Mouse (Mus musculus) forebrain, embryonic 12.5 days (tissue): ENCODE results near the gene Acvrl1. TPM values are rescaled to one million over a fixed set of nuclear protein-coding genes. Genes with fewer than 3 reads are reported as not detected.
A peak's percentile ranks its signal among the peaks of the same experiment; 100 is the strongest.

Source experiments
- ATAC-seq: fragments of 200-750 bp; cut with Nextera tagmentation; 2 replicates; pipeline ENCODE4 v1.8.0; 2017; ENCODE audit warnings: moderate TSS enrichment; ENCODE audit not compliant: low FRiP score
- H3K27ac ChIP-seq: fragments of 300-500 bp; sonication (generic); 2 replicates; pipeline ENCODE4 v1.5.1; 2016; ENCODE audit warnings: mild to moderate bottlenecking
- H3K27me3 ChIP-seq: fragments of 300-500 bp; sonication (generic); 2 replicates; pipeline ENCODE4 v1.6.1; 2016; ENCODE audit warnings: mild to moderate bottlenecking
- H3K36me3 ChIP-seq: fragments of 300-500 bp; sonication (generic); replicated peaks from 2 replicates; pipeline ENCODE4 v1.6.1; 2016; ENCODE audit warnings: mild to moderate bottlenecking
- H3K4me1 ChIP-seq: fragments of 300-500 bp; sonication (generic); 2 replicates; pipeline ENCODE4 v1.6.1; 2016
- H3K4me2 ChIP-seq: fragments of 300-500 bp; sonication (generic); 2 replicates; pipeline ENCODE4 v1.6.1; 2016; ENCODE audit warnings: mild to moderate bottlenecking, moderate library complexity
- H3K4me3 ChIP-seq: fragments of 300-500 bp; sonication (generic); replicated peaks from 2 replicates; pipeline ENCODE4 v1.5.1; 2016; ENCODE audit warnings: mild to moderate bottlenecking
- H3K9ac ChIP-seq: fragments of 300-500 bp; sonication (generic); 2 replicates; pipeline ENCODE4 v1.6.1; 2016; ENCODE audit warnings: mild to moderate bottlenecking
- H3K9me3 ChIP-seq: fragments of 300-500 bp; sonication (generic); 2 replicates; pipeline ENCODE4 v1.6.1; 2016
- WGBS: fragments of 180-500 bp; shearing (Covaris S2); methylation state at CpG from one replicate; pipeline ENCODE4 v1.1.7; 2016; 5-methylcytosine and 5-hydroxymethylcytosine counted together
- polyA plus RNA-seq: library from polyadenylated mRNA; unstranded; fragments of >200 nt; fragmentation: Nextera tagmentation; extraction: Ambion mirVana; gene quantifications from 2 replicates; pipeline ENCODE4 v1.2.1, GENCODE M21; 2016

Gene Acvrl1
- polyA plus RNA-seq, 1 experiment from 2014 or later = 6.5 TPM

DNA sequence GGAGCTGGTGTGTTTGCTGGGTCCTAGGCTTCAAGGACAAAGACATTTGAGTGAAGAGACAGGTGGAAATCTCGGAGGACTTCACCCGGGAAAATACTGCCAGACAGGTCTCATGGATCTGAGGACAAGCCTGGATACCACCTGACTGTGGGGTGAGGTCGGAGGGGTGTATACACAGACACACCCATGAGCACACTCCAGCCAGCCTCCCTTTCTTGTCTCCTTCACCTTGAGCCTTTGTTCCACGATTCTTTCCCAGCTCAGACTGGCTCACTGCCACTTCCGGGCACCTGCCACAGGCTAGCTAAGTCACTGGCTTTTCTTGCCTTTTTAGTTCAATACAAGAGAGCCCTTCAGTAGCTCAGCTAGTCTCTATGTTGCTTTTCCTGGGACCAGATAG lies 36.0 kb downstream of the Acvrl1 start:
- Histone ChIP-seq H3K9ac (no peak overlapping the region), H3K9me3 (no peaks in the 10 kb centered on the region), H3K4me1 (peaks cover 47% of the 10 kb centered on the region), H3K4me2 (no peak overlapping the region), H3K27me3 (no peaks in the 10 kb centered on the region), H3K27ac (no peak overlapping the region), H3K36me3 (no peaks in the 10 kb centered on the region), H3K4me3 (no peak overlapping the region)
- WGBS = 69% methylated on average over 5 of the region's 5 CpGs
- no peak for ATAC-seq

DNA sequence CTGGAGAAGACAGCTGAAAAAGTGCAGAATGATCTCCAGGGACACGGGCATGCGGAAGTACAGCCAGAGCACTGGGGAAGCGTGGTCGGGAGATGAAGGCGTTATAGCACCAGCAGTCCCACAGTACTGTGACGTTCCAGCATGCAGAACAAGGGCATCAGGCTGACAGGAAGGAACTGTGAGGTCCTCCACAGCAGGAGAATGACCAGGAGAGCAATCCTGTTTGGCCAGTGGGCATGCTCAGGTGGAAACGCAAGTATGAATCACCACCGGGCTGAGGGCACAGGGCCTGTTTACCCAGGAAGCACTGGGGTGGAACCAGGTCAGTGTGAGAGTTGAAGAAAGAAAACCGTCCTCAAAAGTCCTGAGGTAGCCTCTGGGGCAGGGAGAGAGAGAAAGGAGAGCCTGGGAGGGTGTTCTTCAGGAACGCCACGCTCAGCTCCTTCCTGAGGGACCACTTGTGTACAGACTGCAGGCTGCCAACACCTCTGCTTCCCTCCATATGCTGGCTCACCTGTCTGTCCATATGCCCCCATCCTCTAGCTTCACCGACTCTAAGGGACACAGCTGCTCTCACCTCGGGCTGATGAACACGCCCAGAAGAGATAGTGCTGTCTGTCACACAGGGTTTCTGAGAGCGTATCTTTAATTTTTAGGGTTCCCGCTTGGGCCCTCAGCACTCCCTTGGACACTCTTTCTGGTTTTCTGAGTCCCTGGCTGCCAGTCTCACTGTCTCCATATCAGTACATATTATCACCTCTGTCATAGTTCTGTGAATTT lies 37.5 kb downstream of the Acvrl1 start:
- no peak for ATAC-seq
- WGBS = 78% methylated on average over 16 of the region's 16 CpGs

DNA sequence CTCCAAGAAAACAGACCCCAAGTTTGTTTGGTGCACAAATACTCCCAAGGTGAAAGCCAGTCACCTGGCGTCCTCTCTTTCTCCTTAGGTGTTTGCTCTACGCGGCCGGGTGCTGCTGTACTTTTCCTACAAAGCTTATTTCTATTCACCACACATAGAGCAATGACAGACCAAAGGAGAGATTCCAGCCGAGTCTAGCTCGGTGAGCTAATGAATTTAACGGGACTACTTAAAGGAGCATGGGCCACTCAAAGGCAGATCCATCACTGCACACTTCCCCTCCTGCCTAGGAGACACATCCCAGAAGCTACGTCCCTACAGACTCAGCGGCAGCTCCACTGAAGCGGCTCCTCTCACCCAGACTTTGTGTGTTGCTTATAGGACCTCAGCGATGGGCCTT lies 39.2 kb downstream of the Acvrl1 start:
- WGBS = 67% methylated on average over 11 of the region's 11 CpGs
- no peak overlapping the region for H3K4me2 ChIP-seq
- H3K4me3 ChIP-seq = no peak overlapping the region
- no peaks in the 10 kb centered on the region for H3K36me3 ChIP-seq
- no peak for ATAC-seq
- peaks cover 9% of the 10 kb centered on the region for H3K27me3 ChIP-seq
- H3K9me3 ChIP-seq = no peaks in the 10 kb centered on the region
- H3K4me1 ChIP-seq = peaks cover 19% of the 10 kb centered on the region
- no peak overlapping the region for H3K27ac ChIP-seq
- H3K9ac ChIP-seq = no peak overlapping the region

More for the DNA sequence above, 37.5 kb downstream of the Acvrl1 start:
- H3K9me3 ChIP-seq = no peaks in the 10 kb centered on the region
- peaks cover 31% of the 10 kb centered on the region for H3K4me1 ChIP-seq
- H3K4me2 ChIP-seq = no peak overlapping the region
- H3K36me3 ChIP-seq = no peaks in the 10 kb centered on the region
- no peak overlapping the region for H3K27ac ChIP-seq
- no peak overlapping the region for H3K4me3 ChIP-seq
- H3K27me3 ChIP-seq = no peaks in the 10 kb centered on the region
- no peak overlapping the region for H3K9ac ChIP-seq

DNA sequence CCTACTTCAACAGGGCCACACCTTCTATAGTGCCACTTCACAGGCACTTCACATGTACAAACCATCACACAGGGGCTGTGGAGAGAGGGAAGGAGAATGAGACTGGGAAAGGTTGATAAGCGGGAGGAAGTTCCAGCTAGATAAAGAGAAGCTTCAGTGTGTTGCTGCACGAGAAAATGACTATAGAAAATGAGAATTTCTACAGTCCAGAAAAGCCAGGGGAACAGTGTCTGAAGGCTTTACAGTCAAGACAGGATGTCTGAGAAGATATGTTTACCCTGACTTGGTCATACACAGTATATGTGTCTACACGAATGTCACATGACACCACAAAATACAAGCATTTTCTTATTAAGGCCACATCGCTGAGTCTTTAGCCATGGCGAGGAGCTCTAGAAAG lies 41.6 kb downstream of the Acvrl1 start:
- Histone ChIP-seq H3K4me1 (peaks cover 4% of the 10 kb centered on the region), H3K9me3 (no peaks in the 10 kb centered on the region), H3K36me3 (no peaks in the 10 kb centered on the region), H3K4me2 (no peak overlapping the region), H3K27ac (no peak overlapping the region), H3K9ac (no peak overlapping the region), H3K27me3 (peaks cover 11% of the 10 kb centered on the region), H3K4me3 (no peak overlapping the region)
- WGBS = 93% methylated on average over 5 of the region's 5 CpGs
- ATAC-seq = no peak

GRCm38 (mm10) chr15:101170413-101170980 lies 42.2 kb downstream of the Acvrl1 start:
- no peak overlapping the region for H3K4me2 ChIP-seq
- ATAC-seq = no peak
- no peaks in the 10 kb centered on the region for H3K36me3 ChIP-seq
- 83% methylated on average over 10 of the region's 10 CpGs for WGBS
- H3K4me1 ChIP-seq = peaks cover 10% of the 10 kb centered on the region
- no peak overlapping the region for H3K27ac ChIP-seq
- no peaks in the 10 kb centered on the region for H3K9me3 ChIP-seq
- peaks cover 11% of the 10 kb centered on the region for H3K27me3 ChIP-seq
- H3K9ac ChIP-seq = no peak overlapping the region
- no peak overlapping the region for H3K4me3 ChIP-seq

DNA sequence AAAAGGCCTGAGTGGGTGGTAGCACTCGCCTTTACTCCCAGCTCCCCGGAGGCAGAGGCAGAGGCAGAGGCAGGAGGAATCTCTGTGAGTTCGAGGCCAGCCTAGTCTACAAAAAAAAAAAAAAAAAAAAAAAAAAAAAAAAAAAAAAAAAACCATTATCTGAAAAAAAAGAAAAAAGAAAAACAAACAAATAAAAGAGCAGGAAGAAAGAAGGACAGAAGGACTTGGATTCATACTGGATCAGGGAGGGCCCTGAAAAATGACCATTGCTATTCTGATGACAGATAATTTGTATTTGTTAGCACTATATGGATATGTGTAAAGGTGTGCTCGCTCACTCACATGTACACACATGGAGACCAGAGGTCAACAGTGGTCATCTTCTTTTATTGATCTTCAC lies 43.0 kb downstream of the Acvrl1 start:
- Histone ChIP-seq H3K27ac (no peak overlapping the region), H3K4me3 (no peak overlapping the region), H3K9ac (no peak overlapping the region), H3K36me3 (no peaks in the 10 kb centered on the region), H3K9me3 (no peaks in the 10 kb centered on the region), H3K27me3 (peaks cover 11% of the 10 kb centered on the region), H3K4me1 (peaks cover 18% of the 10 kb centered on the region), H3K4me2 (no peak overlapping the region)
- 76% methylated on average over 4 of the region's 4 CpGs for WGBS
- ATAC-seq = no peak

GRCm38 (mm10) chr15:101172016-101172415 lies 43.7 kb downstream of the Acvrl1 start:
- H3K9ac ChIP-seq = no peak overlapping the region
- H3K4me3 ChIP-seq = no peak overlapping the region
- 88% methylated on average over 2 of the region's 2 CpGs for WGBS
- no peak overlapping the region for H3K4me2 ChIP-seq
- ATAC-seq = no peak
- no peak overlapping the region for H3K27ac ChIP-seq
- H3K9me3 ChIP-seq = no peaks in the 10 kb centered on the region
- H3K27me3 ChIP-seq = peaks cover 11% of the 10 kb centered on the region
- H3K36me3 ChIP-seq = no peaks in the 10 kb centered on the region
- H3K4me1 ChIP-seq = peaks cover 25% of the 10 kb centered on the region

DNA sequence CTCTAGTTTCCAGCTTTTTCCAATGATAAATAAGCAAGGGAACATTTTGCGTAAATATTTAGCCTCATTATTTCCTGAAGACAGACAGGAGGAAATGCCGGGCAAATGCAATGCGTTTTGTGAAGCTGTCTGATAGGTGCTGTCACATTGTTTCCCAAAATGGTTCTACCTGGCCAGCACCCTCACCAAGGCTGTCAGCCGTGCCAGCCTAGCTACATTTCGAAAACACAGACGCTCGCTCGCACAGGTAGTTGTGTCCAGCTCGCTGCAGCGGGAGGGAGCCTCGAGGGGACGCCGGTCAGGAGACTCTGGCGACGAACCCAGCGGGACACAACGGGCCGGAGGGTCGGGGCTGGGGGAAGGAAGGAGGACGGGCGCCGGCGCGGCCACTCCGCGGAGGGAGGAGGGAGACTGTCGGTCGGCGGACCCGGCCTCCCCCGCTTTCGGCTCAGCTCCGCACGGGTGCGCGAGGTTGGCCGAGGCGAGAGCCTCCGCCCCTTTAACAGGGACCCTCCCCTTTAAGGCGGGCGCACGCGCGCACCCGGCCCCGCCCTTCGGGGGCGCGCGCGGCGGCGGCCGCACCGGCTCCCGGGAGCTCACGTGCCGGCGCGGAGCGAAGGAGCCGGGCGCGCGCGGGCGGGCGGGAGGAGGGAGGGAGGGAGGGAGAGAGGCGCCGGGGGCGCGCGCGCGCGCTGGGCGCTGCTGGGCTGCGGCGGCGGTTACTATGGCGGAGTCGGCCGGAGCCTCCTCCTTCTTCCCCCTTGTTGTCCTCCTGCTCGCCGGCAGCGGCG lies 45.3 kb downstream of the Acvrl1 start, which contains the start of gene Acvr1b:
Gene Acvr1b, plus strand, starts transcription at position 647 of the 791 bp plus-strand sequence.
- Histone ChIP-seq H3K27me3 (peaks cover 11% of the 10 kb centered on the region), H3K4me3 (peak within 1 kb of the TSS; percentile 95), H3K4me2 (peak within 1 kb of the TSS; percentile 91), H3K36me3 (no peaks in the 10 kb centered on the region), H3K9me3 (no peaks in the 10 kb centered on the region), H3K4me1 (peaks cover 41% of the 10 kb centered on the region), H3K27ac (peak within 1 kb of the TSS; percentile 87), H3K9ac (peak within 1 kb of the TSS; percentile 95)
- ATAC-seq = peak; percentile 89
- under 1% methylated on average over 49 of the region's 87 CpGs for WGBS

GRCm38 (mm10) chr15:101174294-101175130 lies 46.2 kb downstream of the Acvrl1 start:
- H3K27ac ChIP-seq = peak overlapping the region; percentile 87
- peaks cover 11% of the 10 kb centered on the region for H3K27me3 ChIP-seq
- no peaks in the 10 kb centered on the region for H3K36me3 ChIP-seq
- under 1% methylated on average over 28 of the region's 46 CpGs for WGBS
- H3K4me3 ChIP-seq = peak overlapping the region; percentile 95
- H3K9me3 ChIP-seq = no peaks in the 10 kb centered on the region
- H3K9ac ChIP-seq = peak overlapping the region; percentile 95
- peak; percentile 68 for ATAC-seq
- peak overlapping the region; percentile 91 for H3K4me2 ChIP-seq
- H3K4me1 ChIP-seq = peaks cover 46% of the 10 kb centered on the region

- Histone ChIP-seq H3K9me3 (no peaks in the 10 kb centered on the region), H3K27ac (peak overlapping the region; percentile 87; the same call in 1 of the 2 replicates), H3K4me3 (peak overlapping the region; percentile 95), H3K4me1 (peaks cover 50% of the 10 kb centered on the region), H3K4me2 (peak overlapping the region; percentile 91), H3K27me3 (peaks cover 11% of the 10 kb centered on the region), H3K36me3 (no peaks in the 10 kb centered on the region), H3K9ac (peak overlapping the region; percentile 95)
- peak; percentile 10; the same call in 1 of the 2 replicates for ATAC-seq
- WGBS = 13% methylated on average over 5 of the region's 5 CpGs
Measured at GRCm38 (mm10) chr15:101175131-101175460, 46.8 kb downstream of the Acvrl1 start.

- Histone ChIP-seq H3K36me3 (no peaks in the 10 kb centered on the region), H3K27me3 (peaks cover 11% of the 10 kb centered on the region), H3K9me3 (no peaks in the 10 kb centered on the region), H3K27ac (0 out of 2 replicates have a peak overlapping the region, but pooled peaks have one; percentile 87), H3K4me1 (peaks cover 57% of the 10 kb centered on the region), H3K9ac (peak overlapping the region; percentile 95), H3K4me2 (peak overlapping the region; percentile 91), H3K4me3 (peak overlapping the region; percentile 95)
- 27% methylated on average over 17 of the region's 17 CpGs for WGBS
- ATAC-seq = no peak
Measured at GRCm38 (mm10) chr15:101175613-101176283, 47.4 kb downstream of the Acvrl1 start.
